Mouse (Mus musculus) kidney, adult 2 months (tissue): Measurements from ENCODE around the gene Ctnna2.

ENCODE experiments used
- CTCF ChIP-seq: fragments of 200-500 bp; conservative IDR thresholded peaks from 2 replicates; pipeline ENCODE4 v1.5.1; 2011; ENCODE audit warnings: low read depth, mild to moderate bottlenecking, control low read depth, low read length, moderate library complexity, mixed read lengths; ENCODE audit not compliant: insufficient read depth, insufficient read length
- POLR2A ChIP-seq: fragments of 200-500 bp; IDR thresholded peaks from one replicate; pipeline ENCODE4 v1.6.1; 2011; ENCODE audit warnings: low read depth, low read length, control low read depth

DNA sequence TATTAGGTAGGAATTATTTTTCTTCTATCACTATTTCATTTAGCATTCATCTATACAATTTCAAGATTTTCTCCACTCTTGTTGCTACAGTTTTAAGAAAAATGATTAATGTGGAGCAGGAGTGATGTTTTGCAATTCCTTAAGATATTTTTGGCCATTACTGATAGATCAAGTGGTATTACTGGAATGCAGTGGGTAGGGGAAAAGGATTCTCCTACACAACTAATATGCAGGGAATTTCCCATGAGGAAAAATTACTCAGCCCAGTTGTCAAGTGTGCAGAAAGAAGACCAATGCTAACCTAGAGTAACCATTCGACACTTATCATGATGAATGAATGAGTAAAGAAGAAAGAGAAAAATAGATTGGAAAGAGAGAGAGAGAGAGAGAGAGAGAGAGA lies 587.8 kb downstream of the Ctnna2 start:
- TF ChIP-seq CTCF: no peak
- no peak for TF ChIP-seq POLR2A
